Mouse (Mus musculus) ES-CJ7 (cell line): ENCODE measurements around the gene Ezh1.

ENCODE experiments used
- DNase-seq: peaks from one replicate; pipeline ENCODE4 v3.0.0; 2011; ENCODE audit warnings: low read depth, low spot score

Gene Ezh1

DNA sequence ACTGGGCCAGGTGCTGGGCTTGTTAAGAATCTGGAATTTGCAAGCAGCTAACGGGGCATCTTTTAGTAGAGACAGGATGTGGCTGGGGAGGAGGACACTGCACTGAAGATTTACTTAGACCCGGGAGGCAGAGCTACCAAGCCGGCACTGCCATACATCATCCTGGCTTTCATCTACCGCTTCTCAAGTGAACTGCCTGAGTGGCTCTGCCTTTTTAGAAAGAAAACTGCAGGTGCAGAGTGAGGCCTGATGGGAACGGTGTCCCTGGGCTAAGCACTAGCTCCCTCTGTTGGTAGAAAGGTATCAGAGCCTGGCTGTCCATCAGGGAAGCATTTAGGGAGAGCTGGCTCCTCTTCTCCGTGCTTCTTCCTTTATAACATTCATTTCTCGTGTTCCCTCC, 25.3 kb downstream of the Ezh1 start:
- peak; percentile 69 for DNase-seq

- no peak for DNase-seq
These were observed 26.7 kb downstream of the Ezh1 start for GRCm38 (mm10) chr11:101199555-101199954.

DNA sequence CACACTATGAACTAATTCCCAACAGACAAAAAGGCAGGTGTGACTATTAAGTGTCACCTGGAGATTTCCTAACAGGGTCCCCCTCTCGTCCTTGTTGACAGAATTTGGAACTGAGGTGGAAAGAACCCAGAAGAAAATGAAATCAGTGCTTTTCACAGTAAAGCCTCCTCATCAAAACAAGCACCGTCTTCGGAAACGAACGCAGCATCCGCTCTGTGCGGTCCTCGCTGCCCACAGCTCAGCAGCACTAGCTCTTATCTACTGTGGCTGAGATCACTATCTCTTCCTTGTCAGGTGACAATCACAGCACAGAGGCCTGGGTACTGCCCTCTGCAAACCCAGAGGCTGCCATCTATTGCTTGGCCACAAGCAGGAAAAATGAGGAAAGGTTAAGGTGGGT, 30.1 kb downstream of the Ezh1 start:
- DNase-seq, result no peak

DNA sequence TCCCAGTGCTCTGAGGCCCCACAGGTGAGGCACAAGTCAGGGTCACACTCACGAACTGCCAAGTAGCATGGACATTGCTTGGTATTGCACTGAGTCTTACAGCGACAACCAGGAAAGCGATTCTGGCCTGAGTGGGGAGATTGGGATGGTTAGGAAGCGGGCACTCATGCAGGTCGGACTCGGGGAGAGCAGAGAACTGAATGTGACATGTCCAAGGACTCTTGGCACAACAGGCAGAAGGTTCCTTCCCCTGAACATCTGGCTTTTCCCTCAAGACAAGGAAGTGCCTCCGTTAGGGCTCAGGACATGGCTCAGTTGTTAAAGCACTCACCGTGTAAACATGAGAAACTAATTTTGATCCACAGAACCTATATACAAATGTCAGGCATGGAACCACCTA, 30.7 kb downstream of the Ezh1 start:
- DNase-seq, result no peak

- DNase-seq, result no peak
These were observed 31.2 kb downstream of the Ezh1 start for GRCm38 (mm10) chr11:101195101-101195500.

DNA sequence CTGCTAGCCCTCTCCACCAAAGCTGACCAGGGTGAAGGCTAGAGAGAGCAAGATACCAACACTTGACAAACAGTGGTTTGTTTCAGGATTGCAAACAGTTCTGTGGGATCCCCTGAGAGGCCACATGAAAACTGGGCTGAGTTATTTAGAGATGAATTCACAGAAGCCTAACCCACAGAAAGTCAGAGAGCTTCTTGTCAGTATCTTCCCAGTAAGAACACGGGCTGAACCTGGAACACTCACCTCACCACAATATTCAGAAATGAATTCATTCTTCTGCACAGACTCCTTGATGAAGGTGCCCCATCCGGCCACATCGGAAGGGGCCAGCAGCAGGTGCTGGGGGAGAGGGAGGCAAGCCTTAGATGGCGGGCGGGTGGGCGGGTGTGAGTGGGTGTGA, 31.6 kb downstream of the Ezh1 start:
- no peak for DNase-seq

DNA sequence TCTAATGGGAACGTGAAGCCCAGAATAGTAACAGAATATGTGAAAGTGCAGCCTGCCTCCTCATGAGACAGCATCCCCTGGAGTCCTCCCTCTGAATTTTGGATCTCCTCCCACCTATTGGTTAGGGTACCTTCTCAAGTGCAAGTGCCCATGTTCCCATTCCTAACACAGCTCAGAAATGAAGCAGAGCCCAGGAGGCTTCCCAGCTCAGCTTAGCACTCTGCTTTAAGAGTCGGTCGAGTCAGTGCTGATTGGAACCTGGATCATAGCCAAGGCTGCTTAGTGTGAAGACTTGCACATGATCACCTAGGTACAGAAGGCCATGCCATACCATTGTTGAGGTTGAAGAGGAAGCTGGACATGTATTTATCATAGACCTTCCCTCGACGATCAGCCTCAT, 32.1 kb downstream of the Ezh1 start:
- DNase-seq, result no peak

DNA sequence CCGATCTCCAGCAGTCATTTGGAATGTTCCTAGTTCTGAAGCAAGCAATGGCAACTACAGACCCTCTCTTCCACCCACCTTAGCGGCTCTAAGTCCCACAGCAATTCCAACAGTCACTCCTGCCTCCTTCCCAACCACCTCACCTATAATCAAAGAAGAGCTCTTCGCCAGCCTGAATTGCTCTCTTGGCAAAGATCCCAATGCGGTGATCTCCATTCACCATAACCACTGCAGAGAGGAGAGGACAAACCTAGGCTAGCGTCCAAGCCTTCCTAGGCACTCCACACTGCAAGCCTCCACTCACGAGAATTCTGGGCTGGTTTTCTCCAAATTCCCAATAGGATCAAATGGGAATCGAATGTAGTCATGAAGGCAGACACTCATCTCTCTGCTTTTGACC, 33.2 kb downstream of the Ezh1 start:
- DNase-seq, result no peak

DNA sequence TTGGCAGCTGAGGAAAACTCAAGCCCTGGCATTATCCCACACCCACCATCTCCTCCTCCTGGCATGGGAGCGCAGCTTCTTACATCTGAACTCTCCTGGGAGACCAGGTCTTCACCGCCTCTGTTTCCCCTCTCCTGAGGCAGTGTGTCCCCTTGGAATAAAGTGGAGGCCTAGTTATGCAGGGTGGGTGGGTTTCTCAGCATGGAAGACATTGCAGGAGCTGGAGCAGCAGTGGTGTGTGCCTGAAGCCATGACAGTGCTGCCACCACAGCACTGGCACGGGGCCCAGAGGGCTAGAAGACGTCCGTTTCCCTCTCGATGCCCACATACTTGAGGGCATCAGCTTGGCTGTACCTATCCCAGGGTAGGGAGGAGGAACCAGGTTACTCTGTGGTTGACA, 33.6 kb downstream of the Ezh1 start:
- DNase-seq, result no peak

DNA sequence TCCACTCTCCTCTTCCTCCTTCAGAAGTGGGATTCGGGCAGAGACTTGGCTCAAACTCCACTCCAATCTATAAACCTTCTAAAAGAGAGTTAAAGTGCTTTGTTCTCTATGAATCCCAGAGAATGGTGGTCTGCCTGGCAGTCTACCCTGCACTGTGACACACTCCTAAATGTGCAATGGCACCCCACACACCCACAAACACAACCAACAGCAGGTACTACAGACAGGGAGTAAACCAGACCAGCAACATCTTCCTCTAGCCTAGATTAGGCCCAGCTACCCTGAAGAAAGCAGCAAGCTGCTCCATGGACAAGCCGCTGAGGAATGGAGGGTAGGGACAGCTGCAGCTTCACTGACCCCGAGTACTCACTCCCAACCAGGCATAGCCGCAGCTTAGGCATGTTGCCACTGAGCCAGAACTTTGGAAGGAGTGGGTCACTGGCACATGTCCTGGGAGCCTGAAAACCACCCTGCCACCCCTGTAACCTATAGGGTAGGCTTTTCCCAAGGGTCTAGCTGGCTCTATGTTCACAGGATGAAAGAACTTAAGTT, 34.3 kb downstream of the Ezh1 start:
- DNase-seq, result no peak

- no peak for DNase-seq
These were observed 35.1 kb downstream of the Ezh1 start for GRCm38 (mm10) chr11:101190913-101191907.

DNA sequence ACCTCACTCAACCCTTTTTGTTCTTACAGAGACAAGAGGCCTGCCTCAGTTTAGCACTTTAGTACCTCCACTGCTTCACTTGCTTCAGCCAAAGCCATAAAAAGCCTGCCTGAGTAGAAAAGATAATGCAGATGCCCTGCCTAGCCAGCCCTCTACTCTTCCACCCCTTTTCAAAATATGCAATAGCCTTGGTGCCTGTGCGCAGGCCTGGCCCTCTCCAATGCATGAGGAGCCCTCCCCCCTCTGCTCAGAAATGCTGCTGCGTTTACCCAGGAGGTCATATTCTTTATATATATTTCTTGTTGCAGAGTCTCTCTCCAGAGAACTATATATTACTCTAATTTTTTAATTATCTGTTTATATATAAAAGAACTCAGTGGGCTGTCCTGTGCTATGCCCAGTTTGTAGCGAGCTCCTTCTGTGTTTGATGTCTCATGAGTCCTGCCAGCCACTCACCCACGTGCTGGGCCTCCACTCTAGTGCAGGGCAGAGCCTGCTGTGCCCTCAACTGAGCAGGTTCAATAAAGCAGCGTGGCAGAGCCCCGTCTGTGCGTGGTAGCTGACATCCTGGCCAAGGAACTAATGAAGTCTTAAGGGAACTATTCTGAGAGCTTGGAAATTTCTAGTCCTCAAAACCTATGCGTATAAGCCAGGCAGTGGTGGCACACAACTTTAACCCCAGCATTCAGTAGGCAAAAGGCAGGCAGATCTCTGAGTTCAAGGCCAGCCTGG, 35.9 kb downstream of the Ezh1 start:
- no peak for DNase-seq

DNA sequence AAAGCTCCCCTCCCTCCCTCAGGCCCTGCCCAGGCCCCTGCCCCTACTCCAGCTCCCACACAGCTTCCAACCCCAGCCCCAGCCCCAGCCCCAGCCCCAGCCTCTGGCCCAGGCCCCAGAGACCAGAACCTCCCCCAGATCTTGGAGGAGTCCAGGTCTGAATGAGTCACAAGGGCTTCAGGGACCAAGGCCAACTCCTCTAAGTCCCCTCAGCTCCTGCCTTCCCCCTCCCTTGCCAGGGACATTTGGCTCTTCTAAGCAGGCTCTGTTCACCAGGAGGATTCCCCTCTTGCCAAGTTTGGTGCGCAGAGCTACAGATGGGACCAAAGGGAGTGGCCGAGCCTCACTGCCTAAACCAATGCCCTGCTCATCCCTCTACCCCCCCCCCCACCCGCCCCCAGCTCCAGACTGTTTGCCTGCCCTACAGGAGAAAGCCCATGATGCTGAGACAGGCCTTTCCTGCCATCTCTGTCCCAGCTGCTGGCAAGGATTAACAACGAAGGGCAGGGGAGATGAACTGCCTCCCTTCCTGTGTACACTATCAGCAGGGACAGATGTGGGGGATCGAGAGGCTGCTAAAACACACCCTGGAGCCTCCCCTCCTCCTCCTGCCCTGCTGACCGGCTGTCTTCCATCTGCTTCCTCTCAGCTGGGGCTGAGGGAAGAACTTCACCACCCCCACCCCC, 36.6 kb downstream of the Ezh1 start:
- DNase-seq, result no peak

- no peak for DNase-seq
These were observed 38.0 kb downstream of the Ezh1 start for GRCm38 (mm10) chr11:101188166-101188805.

DNA sequence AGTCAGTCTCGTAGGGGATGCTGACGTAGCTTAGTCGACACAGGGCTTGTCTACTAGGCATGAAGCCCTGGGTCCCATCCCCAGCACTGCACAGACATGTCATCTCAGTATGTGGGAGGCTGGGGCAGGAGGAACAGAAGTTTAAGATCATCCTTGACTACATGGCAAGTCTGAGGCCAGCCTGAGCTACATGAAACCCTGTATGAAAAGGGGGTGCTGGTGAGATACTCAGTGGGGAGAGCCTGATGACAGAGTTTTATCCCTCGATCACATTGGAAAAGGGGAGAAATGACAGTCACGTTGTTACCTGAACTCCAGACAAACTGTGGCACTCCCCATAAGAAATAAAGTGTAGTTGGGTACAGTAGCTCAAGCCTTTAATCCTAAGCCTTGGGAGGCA, 38.7 kb downstream of the Ezh1 start:
- DNase-seq, result no peak

DNA sequence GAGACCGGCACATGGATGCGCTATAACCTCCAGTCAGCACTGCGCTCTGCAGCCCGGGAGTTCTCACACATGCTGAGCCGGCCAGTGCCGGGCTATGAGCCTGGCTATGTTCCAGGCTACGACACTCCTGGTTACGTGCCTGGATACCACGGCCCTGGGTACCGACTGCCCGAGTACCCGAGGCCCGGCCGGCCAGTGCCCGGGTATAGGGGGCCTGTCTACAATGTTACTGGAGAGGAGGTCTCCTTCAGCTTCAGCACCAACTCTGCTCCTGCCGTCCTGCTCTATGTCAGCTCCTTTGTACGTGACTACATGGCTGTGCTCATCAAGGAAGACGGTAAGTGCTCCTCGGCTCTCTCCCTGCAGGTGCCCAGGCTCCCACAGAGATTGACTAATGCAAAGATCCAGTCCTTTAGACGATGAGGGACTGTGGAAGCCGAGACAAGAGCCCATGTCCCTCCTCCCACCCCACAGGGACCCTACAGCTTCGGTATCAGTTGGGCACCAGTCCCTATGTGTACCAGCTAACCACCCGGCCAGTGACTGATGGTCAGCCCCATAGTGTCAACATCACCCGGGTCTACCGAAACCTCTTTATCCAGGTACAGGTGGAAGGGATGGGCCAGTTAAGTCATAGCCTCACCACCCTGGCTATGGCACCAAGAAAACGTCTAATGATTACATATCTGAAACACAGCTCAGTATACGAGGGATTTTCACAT, 39.6 kb downstream of the Ezh1 start:
- DNase-seq, result no peak

DNA sequence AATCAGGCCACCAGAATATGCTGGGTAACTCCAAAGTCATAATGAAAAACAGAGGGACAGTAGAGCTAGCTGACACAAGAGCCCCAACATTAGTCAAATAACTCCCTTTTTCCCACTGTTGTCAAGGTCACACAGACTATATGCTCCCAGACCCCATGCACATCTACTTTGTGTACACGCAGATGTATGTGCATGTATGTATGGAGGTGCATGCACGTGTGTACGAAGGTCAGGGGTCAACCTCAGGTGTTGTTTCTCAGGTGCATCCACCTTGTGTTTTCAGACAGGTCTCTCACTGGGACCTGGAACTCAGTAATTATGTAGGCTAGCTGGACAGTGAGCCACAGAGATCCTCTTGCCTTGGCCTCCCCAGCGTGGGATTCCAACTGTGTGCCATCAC, 40.8 kb downstream of the Ezh1 start:
- no peak for DNase-seq

DNA sequence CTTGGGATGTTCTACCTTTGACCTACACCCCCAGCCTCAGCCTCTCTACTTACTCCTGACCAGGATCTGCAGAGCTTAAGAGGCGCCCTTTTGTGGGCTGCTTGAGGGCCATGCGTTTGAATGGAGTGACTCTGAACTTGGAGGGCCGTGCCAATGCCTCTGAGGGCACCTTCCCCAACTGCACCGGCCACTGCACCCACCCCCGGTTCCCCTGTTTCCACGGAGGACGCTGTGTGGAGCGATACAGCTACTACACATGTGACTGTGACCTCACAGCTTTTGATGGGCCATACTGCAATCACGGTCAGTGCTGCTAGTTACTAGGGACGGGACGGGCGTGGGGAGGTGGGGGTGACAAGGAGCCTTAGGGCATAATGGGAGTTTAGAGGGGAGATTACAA, 41.3 kb downstream of the Ezh1 start:
- no peak for DNase-seq

DNA sequence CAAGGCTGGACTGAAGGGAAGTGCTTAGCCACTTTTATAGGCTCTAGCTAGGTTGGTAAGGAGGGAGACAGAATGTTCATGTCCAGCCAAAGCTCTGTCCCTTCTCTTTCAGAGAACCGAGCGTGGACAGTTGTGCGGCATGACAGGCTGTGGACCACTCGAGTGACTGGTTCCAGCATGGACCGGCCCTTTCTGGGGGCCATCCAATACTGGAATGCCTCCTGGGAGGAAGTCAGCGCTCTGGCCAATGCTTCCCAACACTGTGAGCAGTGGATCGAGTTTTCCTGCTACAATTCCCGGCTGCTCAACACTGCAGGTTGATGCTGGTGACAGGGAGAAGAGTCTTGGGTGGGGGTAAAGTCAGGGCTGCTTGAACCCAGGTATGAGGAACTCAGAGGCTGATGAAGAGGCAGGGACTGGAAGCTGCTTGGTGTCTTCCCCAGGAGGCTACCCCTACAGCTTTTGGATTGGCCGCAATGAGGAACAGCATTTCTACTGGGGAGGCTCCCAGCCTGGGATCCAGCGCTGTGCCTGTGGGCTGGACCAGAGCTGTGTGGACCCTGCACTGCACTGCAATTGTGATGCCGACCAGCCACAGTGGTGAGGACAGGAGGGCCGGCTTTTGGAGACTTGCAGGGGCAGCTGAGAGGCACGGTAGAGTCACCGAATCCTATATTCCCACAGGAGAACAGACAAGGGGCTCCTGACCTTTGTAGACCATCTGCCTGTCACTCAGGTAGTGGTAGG, 43.3 kb downstream of the Ezh1 start:
- no peak for DNase-seq

- DNase-seq, result no peak
These were observed 44.3 kb downstream of the Ezh1 start for GRCm38 (mm10) chr11:101181961-101182360.
